Mouse (Mus musculus): ENCODE measurements around the gene Sfswap. TPM values are rescaled to one million over a fixed set of nuclear protein-coding genes. Genes with fewer than 3 reads are reported as not detected.

Sfswap gene
- total and polyA plus RNA-seq, 3 experiments: 38.5 to 74.7 TPM; not detected in 1

DNA sequence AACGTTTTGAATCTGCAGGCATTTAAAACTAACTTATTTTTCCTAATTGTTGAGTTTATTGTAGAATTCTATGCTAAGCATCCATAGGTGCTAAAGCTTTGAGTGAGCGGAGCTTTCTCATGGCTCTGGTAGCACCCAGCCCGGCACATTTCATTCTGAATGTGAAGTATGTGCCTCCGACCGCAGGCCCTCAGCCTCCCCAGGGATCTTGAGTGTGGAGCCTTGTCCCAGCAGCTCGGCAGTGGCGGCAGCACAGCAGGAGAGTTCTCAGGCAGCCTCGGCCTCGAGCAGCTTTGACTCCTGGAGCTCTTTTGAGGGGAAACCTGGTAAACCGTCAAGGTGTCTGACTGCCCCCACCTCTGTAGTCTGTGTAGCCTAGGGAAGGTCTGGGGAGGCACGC lies 58.3 kb downstream of the Sfswap start:
- Histone ChIP-seq H3K36me3 (ENCODE audit: control insufficient read depth in 1 of 2, insufficient read depth in 2 of 2, low read length in 2 of 2) (peaks cover 0 to 14% of the 10 kb centered on the region in 2 experiments; a peak in 2 of 4 replicates), H3K4me3 (ENCODE audit: control insufficient read depth in 1 of 2, insufficient read depth in 1 of 2, low read depth in 2 of 2, low read length in 2 of 2) (no peak overlapping the region), H3K4me1 (ENCODE audit: control insufficient read depth in 1 of 2, insufficient read depth in 2 of 2, low read length in 2 of 2) (no peaks in the 10 kb centered on the region), H3K27ac (ENCODE audit: control insufficient read depth, low read depth, low read length) (no peak overlapping the region), H3K79me2 (ENCODE audit: control insufficient read depth, insufficient read depth, low read length, poor library complexity) (no peaks in the 10 kb centered on the region), H3K27me3 (ENCODE audit: control insufficient read depth in 1 of 2, insufficient read depth in 2 of 2, low read length in 2 of 2) (no peaks in the 10 kb centered on the region), H3K9me3 (replicated peaks; ENCODE audit: insufficient read depth, low read length) (no peaks in the 10 kb centered on the region), H3K9ac (ENCODE audit: control insufficient read depth, low read depth, low read length, poor library complexity, severe bottlenecking) (no peak overlapping the region)
- no peak for DNase-seq (ENCODE audit: low read depth, low spot score)
- TF ChIP-seq HCFC1 (IDR thresholded peaks at IDR 0.05; ENCODE audit: low read depth, low read length) (no peak), RAD21 (IDR thresholded peaks at IDR 0.05; ENCODE audit: low read depth, low read length) (no peak), CTCF (IDR thresholded peaks at IDR 0.05 in 2 of 3, conservative IDR thresholded peaks at IDR 0.05 in 1 of 3; ENCODE audit: control insufficient read depth in 1 of 3, insufficient read depth in 1 of 3, low read depth in 2 of 3, low read length in 3 of 3, poor library complexity in 1 of 3, severe bottlenecking in 1 of 3) (no peak), POLR2AphosphoS5 (IDR thresholded peaks at IDR 0.05; ENCODE audit: borderline replicate concordance, low read depth, low read length) (no peak)

- no peak overlapping the region for H3K27ac ChIP-seq (ENCODE audit: control insufficient read depth, low read depth, low read length)
- H3K4me3 ChIP-seq (ENCODE audit: control insufficient read depth in 1 of 2, insufficient read depth in 1 of 2, low read depth in 2 of 2, low read length in 2 of 2): no peak overlapping the region
- DNase-seq (ENCODE audit: low read depth, low spot score): no peak
- no peaks in the 10 kb centered on the region for H3K4me1 ChIP-seq (ENCODE audit: control insufficient read depth in 1 of 2, insufficient read depth in 2 of 2, low read length in 2 of 2)
- TF ChIP-seq E2F4 (IDR thresholded peaks at IDR 0.05; ENCODE audit: borderline replicate concordance, low read depth, low read length): no peak
- TF ChIP-seq CHD2 (IDR thresholded peaks at IDR 0.05; ENCODE audit: low read length): no peak
- no peak for TF ChIP-seq EP300 (IDR thresholded peaks at IDR 0.05; ENCODE audit: low read depth in 1 of 2, low read length in 2 of 2)
- TF ChIP-seq MAFK (IDR thresholded peaks at IDR 0.05; ENCODE audit: borderline replicate concordance, low read depth, low read length): no peak
- TF ChIP-seq GABPA (IDR thresholded peaks at IDR 0.05; ENCODE audit: low read depth, low read length): no peak
- TF ChIP-seq ZKSCAN1 (IDR thresholded peaks at IDR 0.05; ENCODE audit: low read depth, low read length): no peak
- TF ChIP-seq POLR2AphosphoS2 (IDR thresholded peaks at IDR 0.05; ENCODE audit: low read length): no peak
- TF ChIP-seq CHD1 (IDR thresholded peaks at IDR 0.05; ENCODE audit: low read depth, low read length): no peak
- no peak for TF ChIP-seq SIN3A (IDR thresholded peaks at IDR 0.05; ENCODE audit: low read length)
- no peak for TF ChIP-seq MXI1 (IDR thresholded peaks at IDR 0.05; ENCODE audit: low read depth, low read length)
- TF ChIP-seq CTCF (IDR thresholded peaks at IDR 0.05 in 2 of 3, conservative IDR thresholded peaks at IDR 0.05 in 1 of 3; ENCODE audit: control insufficient read depth in 1 of 3, insufficient read depth in 1 of 3, low read depth in 2 of 3, low read length in 3 of 3, poor library complexity in 1 of 3, severe bottlenecking in 1 of 3): no peak
- no peaks in the 10 kb centered on the region for H3K79me2 ChIP-seq (ENCODE audit: control insufficient read depth, insufficient read depth, low read length, poor library complexity)
- no peaks in the 10 kb centered on the region for H3K27me3 ChIP-seq (ENCODE audit: control insufficient read depth in 1 of 2, insufficient read depth in 2 of 2, low read length in 2 of 2)
- H3K36me3 ChIP-seq (ENCODE audit: control insufficient read depth in 1 of 2, insufficient read depth in 2 of 2, low read length in 2 of 2): peaks cover 0 to 14% of the 10 kb centered on the region in 2 experiments; a peak in 2 of 4 replicates
- H3K9ac ChIP-seq (ENCODE audit: control insufficient read depth, low read depth, low read length, poor library complexity, severe bottlenecking): no peak overlapping the region
- H3K9me3 ChIP-seq (replicated peaks; ENCODE audit: insufficient read depth, low read length): no peaks in the 10 kb centered on the region
Observed at GRCm38 (mm10) chr5:129562342-129562741, 61.3 kb downstream of the Sfswap start.

DNA sequence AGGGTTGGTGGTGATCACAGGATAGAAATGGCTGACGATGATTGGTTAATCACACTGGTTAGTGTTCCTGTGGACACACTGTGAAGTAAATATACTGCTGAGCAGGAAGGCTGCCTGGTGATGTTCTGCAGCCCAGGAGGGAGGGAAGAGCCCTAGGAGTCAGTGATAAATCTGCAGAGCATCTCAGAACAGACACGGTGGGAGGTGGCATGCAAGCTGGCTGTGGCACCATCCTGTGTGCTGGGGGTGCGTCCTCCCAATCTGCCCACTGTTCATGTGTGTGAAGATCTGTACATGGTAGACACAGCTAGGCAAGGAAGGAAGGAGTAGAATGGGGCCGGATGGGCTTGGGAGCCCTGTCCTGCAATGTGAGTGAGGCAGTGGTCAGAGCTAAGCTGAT lies 67.6 kb downstream of the Sfswap start:
- Histone ChIP-seq H3K27ac (ENCODE audit: control insufficient read depth, low read depth, low read length) (no peak overlapping the region), H3K4me3 (ENCODE audit: control insufficient read depth in 1 of 2, insufficient read depth in 1 of 2, low read depth in 2 of 2, low read length in 2 of 2) (no peak overlapping the region), H3K9me3 (replicated peaks; ENCODE audit: insufficient read depth, low read length) (no peaks in the 10 kb centered on the region), H3K9ac (ENCODE audit: control insufficient read depth, low read depth, low read length, poor library complexity, severe bottlenecking) (no peak overlapping the region), H3K27me3 (ENCODE audit: control insufficient read depth in 1 of 2, insufficient read depth in 2 of 2, low read length in 2 of 2) (no peaks in the 10 kb centered on the region), H3K79me2 (ENCODE audit: control insufficient read depth, insufficient read depth, low read length, poor library complexity) (no peaks in the 10 kb centered on the region), H3K36me3 (ENCODE audit: control insufficient read depth in 1 of 2, insufficient read depth in 2 of 2, low read length in 2 of 2) (peaks cover 0 to 4% of the 10 kb centered on the region in 2 experiments; a peak in 2 of 4 replicates), H3K4me1 (ENCODE audit: control insufficient read depth in 1 of 2, insufficient read depth in 2 of 2, low read length in 2 of 2) (no peaks in the 10 kb centered on the region)
- no peak for DNase-seq (ENCODE audit: low read depth, low spot score)
- TF ChIP-seq BHLHE40 (IDR thresholded peaks at IDR 0.05; ENCODE audit: borderline replicate concordance, low read depth, low read length) (no peak), NELFE (IDR thresholded peaks at IDR 0.05; ENCODE audit: low read depth, low read length) (no peak), ZNF384 (IDR thresholded peaks at IDR 0.05; ENCODE audit: low read depth, low read length) (no peak), MAFK (IDR thresholded peaks at IDR 0.05; ENCODE audit: borderline replicate concordance, low read depth, low read length) (no peak), ZMIZ1 (IDR thresholded peaks at IDR 0.05; ENCODE audit: low read depth, low read length) (no peak), TAL1 (IDR thresholded peaks at IDR 0.05; ENCODE audit: low read length) (no peak), ETS1 (IDR thresholded peaks at IDR 0.05; ENCODE audit: low read depth, low read length) (no peak), TBP (IDR thresholded peaks at IDR 0.05; ENCODE audit: low read depth, low read length) (no peak), MYB (IDR thresholded peaks at IDR 0.05; ENCODE audit: low read depth, low read length) (no peak), JUND (IDR thresholded peaks at IDR 0.05; ENCODE audit: low read depth, low read length) (no peak), CTCF (IDR thresholded peaks at IDR 0.05 in 2 of 3, conservative IDR thresholded peaks at IDR 0.05 in 1 of 3; ENCODE audit: control insufficient read depth in 1 of 3, insufficient read depth in 1 of 3, low read depth in 2 of 3, low read length in 3 of 3, poor library complexity in 1 of 3, severe bottlenecking in 1 of 3) (no peak), MAZ (IDR thresholded peaks at IDR 0.05; ENCODE audit: low read depth, low read length) (no peak), MYC (IDR thresholded peaks at IDR 0.05; ENCODE audit: low read depth, low read length) (no peak), POLR2AphosphoS2 (IDR thresholded peaks at IDR 0.05; ENCODE audit: low read length) (no peak), MAX (IDR thresholded peaks at IDR 0.05; ENCODE audit: low read length) (no peak), ZKSCAN1 (IDR thresholded peaks at IDR 0.05; ENCODE audit: low read depth, low read length) (no peak), E2F4 (IDR thresholded peaks at IDR 0.05; ENCODE audit: borderline replicate concordance, low read depth, low read length) (no peak)
